ENCODE assay signal across 21 mouse cellular contexts in the genomic region with DNA sequence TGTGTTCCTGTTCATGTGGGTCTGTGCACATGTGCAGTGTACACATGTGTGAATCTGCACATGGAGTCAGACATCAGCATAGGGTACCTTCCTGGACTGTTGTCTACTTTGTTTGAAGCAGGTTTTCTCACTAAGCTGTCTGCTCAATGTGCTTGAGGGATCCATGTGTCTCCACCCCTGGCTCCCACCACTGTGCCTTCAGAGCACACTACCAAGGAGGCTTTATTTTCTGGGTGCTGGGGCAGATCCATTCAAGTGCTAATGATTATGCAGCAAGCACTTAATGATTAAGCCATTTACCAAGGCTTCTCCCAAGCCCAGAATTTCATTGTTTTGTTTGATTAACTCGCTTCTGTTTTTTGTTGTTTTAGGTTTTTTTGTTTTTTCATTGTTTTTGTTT.
DNase-seq lines count a peak whose midpoint lies in the region; ATAC-seq and TF ChIP-seq lines count a peak whose summit lies in the region.
"Had no signal": no experiment of that assay in that cellular context is flagged by ENCODE, and none has a peak within 500 bp of the region (broad histone marks: within the 10 kb centered on the region; RNA-seq: fewer than 3 reads in every experiment).

No protein-coding gene starts in this region.

- WGBS in forebrain, embryonic 14.5 days, result 11% methylated on average over 1 of the region's 1 CpGs
- 12% methylated on average over 1 of the region's 1 CpGs for WGBS in forebrain, postnatal 0 days
- 41% methylated on average over 1 of the region's 1 CpGs for WGBS in kidney, embryonic 15.5 days
- 37% methylated on average over 1 of the region's 1 CpGs for WGBS in kidney, embryonic 14.5 days
- WGBS in heart, embryonic 11.5 days (ENCODE audit: insufficient replicate concordance), result 63% methylated on average over 1 of the region's 1 CpGs

- H3K4me2 ChIP-seq in forebrain, embryonic 14.5 days (ENCODE audit: low read length), result no peak overlapping the region
- no peak overlapping the region for H3K4me2 ChIP-seq in forebrain, postnatal 0 days (ENCODE audit: low read depth)
- no peak overlapping the region for H3K4me2 ChIP-seq in kidney, embryonic 15.5 days
- H3K4me2 ChIP-seq in kidney, embryonic 14.5 days (replicated peaks; ENCODE audit: low read depth, low read length), result no peak overlapping the region
- H3K4me2 ChIP-seq in heart, embryonic 11.5 days, result no peak overlapping the region
- H3K4me2 ChIP-seq: embryonic facial prominence, embryonic 15.5 days; forebrain, embryonic 13.5 days; heart, embryonic 15.5 days; hindbrain, embryonic 14.5 days had no signal

- no peaks in the 10 kb centered on the region for H3K36me3 ChIP-seq in forebrain, embryonic 14.5 days (ENCODE audit: control insufficient read depth, insufficient read depth, low read length)
- H3K36me3 ChIP-seq in forebrain, postnatal 0 days (ENCODE audit: insufficient read depth), result no peaks in the 10 kb centered on the region
- no peaks in the 10 kb centered on the region for H3K36me3 ChIP-seq in kidney, embryonic 15.5 days
- H3K36me3 ChIP-seq in kidney, embryonic 14.5 days (ENCODE audit: control insufficient read depth, insufficient read depth, low read length), result no peaks in the 10 kb centered on the region
- H3K36me3 ChIP-seq in heart, embryonic 11.5 days (ENCODE audit: control insufficient read depth, insufficient read depth, low read length), result no peaks in the 10 kb centered on the region
- H3K36me3 ChIP-seq: embryonic facial prominence, embryonic 15.5 days; heart, embryonic 10.5 days; heart, embryonic 15.5 days; hindbrain, embryonic 10.5 days had no signal

- H3K4me3 ChIP-seq in forebrain, embryonic 14.5 days (ENCODE audit: low read depth, low read length), result no peak overlapping the region
- H3K4me3 ChIP-seq in forebrain, postnatal 0 days (ENCODE audit: low read depth, low read length), result no peak overlapping the region
- H3K4me3 ChIP-seq in kidney, embryonic 15.5 days (replicated peaks), result no peak overlapping the region
- H3K4me3 ChIP-seq in kidney, embryonic 14.5 days (ENCODE audit: low read length), result no peak overlapping the region
- H3K4me3 ChIP-seq in heart, embryonic 11.5 days (ENCODE audit: low read depth, low read length), result no peak overlapping the region
- H3K4me3 ChIP-seq: embryonic facial prominence, embryonic 15.5 days; erythroblast, embryonic 14.5 days; forebrain, embryonic 13.5 days; heart, embryonic 10.5 days; heart, embryonic 15.5 days; hindbrain, embryonic 10.5 days had no signal

- no peak for ATAC-seq in forebrain, embryonic 14.5 days
- ATAC-seq in forebrain, postnatal 0 days, result no peak
- peak; percentile 54; the same call in 1 of the 2 replicates for ATAC-seq in kidney, embryonic 15.5 days (replicated peaks; ENCODE audit: low FRiP score)
- no peak for ATAC-seq in kidney, embryonic 14.5 days (ENCODE audit: low FRiP score, low TSS enrichment)
- no peak for ATAC-seq in heart, embryonic 11.5 days (replicated peaks; ENCODE audit: insufficient number of reproducible peaks, low FRiP score, low TSS enrichment)
- ATAC-seq: forebrain, embryonic 13.5 days had no signal

- H3K9ac ChIP-seq in forebrain, embryonic 14.5 days (ENCODE audit: low read length), result no peak overlapping the region
- H3K9ac ChIP-seq in forebrain, postnatal 0 days, result no peak overlapping the region
- no peak overlapping the region for H3K9ac ChIP-seq in kidney, embryonic 15.5 days
- H3K9ac ChIP-seq in kidney, embryonic 14.5 days (ENCODE audit: low read depth, low read length), result no peak overlapping the region
- H3K9ac ChIP-seq in heart, embryonic 11.5 days (ENCODE audit: low read depth, low read length), result no peak overlapping the region
- H3K9ac ChIP-seq: embryonic facial prominence, embryonic 15.5 days; forebrain, embryonic 13.5 days; heart, embryonic 15.5 days; hindbrain, embryonic 14.5 days had no signal

- DNase-seq in forebrain, embryonic 14.5 days (ENCODE audit: low spot score), result peak; percentile 3
- no peak for DNase-seq in forebrain, postnatal 0 days
- peak; percentile 21 for DNase-seq in ES-CJ7 (ENCODE audit: low read depth, low spot score)
- DNase-seq in ZHBTc4 (ENCODE audit: low read depth, low spot score), result peak; percentile 26
- DNase-seq: adrenal gland, postnatal 10 days; cerebellum, adult 11 months; cerebellum, adult 8-10 months; cerebellum, postnatal 14 days; embryo, embryonic 11 days; gastrocnemius, postnatal 10 days; heart, adult 18-20 months had no signal

- no peak overlapping the region for H3K27ac ChIP-seq in forebrain, embryonic 14.5 days (ENCODE audit: low read depth, low read length)
- no peak overlapping the region for H3K27ac ChIP-seq in forebrain, postnatal 0 days (ENCODE audit: low read depth, low read length)
- no peak overlapping the region for H3K27ac ChIP-seq in kidney, embryonic 15.5 days
- no peak overlapping the region for H3K27ac ChIP-seq in kidney, embryonic 14.5 days (ENCODE audit: low read depth, low read length)
- H3K27ac ChIP-seq in heart, embryonic 11.5 days (ENCODE audit: low read depth, low read length), result no peak overlapping the region
- H3K27ac ChIP-seq: embryonic facial prominence, embryonic 15.5 days; forebrain, embryonic 13.5 days; heart, embryonic 10.5 days; heart, embryonic 15.5 days; hindbrain, embryonic 10.5 days; hindbrain, embryonic 14.5 days had no signal

- TF ChIP-seq CTCF in forebrain, postnatal 0 days (IDR thresholded peaks at IDR 0.05; ENCODE audit: low read depth), result no peak

- H3K27me3 ChIP-seq in forebrain, embryonic 14.5 days (replicated peaks; ENCODE audit: control insufficient read depth, insufficient read depth, low read length), result no peaks in the 10 kb centered on the region
- no peaks in the 10 kb centered on the region for H3K27me3 ChIP-seq in forebrain, postnatal 0 days (ENCODE audit: insufficient read depth, low read length)
- no peaks in the 10 kb centered on the region for H3K27me3 ChIP-seq in kidney, embryonic 15.5 days
- no peaks in the 10 kb centered on the region for H3K27me3 ChIP-seq in kidney, embryonic 14.5 days (ENCODE audit: control insufficient read depth, insufficient read depth, low read length)
- no peaks in the 10 kb centered on the region for H3K27me3 ChIP-seq in heart, embryonic 11.5 days (ENCODE audit: control insufficient read depth, insufficient read depth, low read length)
- H3K27me3 ChIP-seq: embryonic facial prominence, embryonic 15.5 days; forebrain, embryonic 13.5 days; heart, embryonic 15.5 days had no signal

- H3K9me3 ChIP-seq in forebrain, embryonic 14.5 days (replicated peaks; ENCODE audit: control insufficient read depth, low read length), result no peaks in the 10 kb centered on the region
- H3K9me3 ChIP-seq in forebrain, postnatal 0 days (ENCODE audit: low read length), result no peaks in the 10 kb centered on the region
- H3K9me3 ChIP-seq in kidney, embryonic 15.5 days (replicated peaks), result no peaks in the 10 kb centered on the region
- no peaks in the 10 kb centered on the region for H3K9me3 ChIP-seq in kidney, embryonic 14.5 days (ENCODE audit: control insufficient read depth, low read length)
- H3K9me3 ChIP-seq in heart, embryonic 11.5 days (replicated peaks; ENCODE audit: control insufficient read depth, low read length), result no peaks in the 10 kb centered on the region
- H3K9me3 ChIP-seq: embryonic facial prominence, embryonic 15.5 days; forebrain, embryonic 13.5 days; heart, embryonic 10.5 days; heart, embryonic 15.5 days; hindbrain, embryonic 10.5 days had no signal

- no peaks in the 10 kb centered on the region for H3K4me1 ChIP-seq in forebrain, embryonic 14.5 days (ENCODE audit: control insufficient read depth, insufficient read depth, low read length)
- no peaks in the 10 kb centered on the region for H3K4me1 ChIP-seq in forebrain, postnatal 0 days (ENCODE audit: insufficient read depth)
- H3K4me1 ChIP-seq in kidney, embryonic 15.5 days, result 0 out of 2 replicates have a peak, but pooled peaks cover 2% of the 10 kb centered on the region
- H3K4me1 ChIP-seq in kidney, embryonic 14.5 days (ENCODE audit: control insufficient read depth, insufficient read depth, low read length), result no peaks in the 10 kb centered on the region
- H3K4me1 ChIP-seq in heart, embryonic 11.5 days (ENCODE audit: control insufficient read depth, insufficient read depth, low read length), result no peaks in the 10 kb centered on the region
- H3K4me1 ChIP-seq: embryonic facial prominence, embryonic 15.5 days had no signal
